Mouse (Mus musculus) lung, adult 2 months (tissue): ENCODE measurements around the gene Tcl1b3. TPM values are rescaled to one million over a fixed set of nuclear protein-coding genes. Genes with fewer than 3 reads are reported as not detected.
"Not testable (repeated sequence)": the region's sequence is repeated elsewhere in the genome, so short reads cannot be mapped to it uniquely, and the experiment has no call there.

Experiments used
- DNase-seq: peaks from one replicate; pipeline ENCODE4 v3.0.0; 2022
- H3K4me1 ChIP-seq: fragments of 200-500 bp; 2 replicates; pipeline ENCODE4 v1.6.1; 2011; ENCODE audit warnings: low read length; ENCODE audit not compliant: control insufficient read depth, insufficient read depth
- H3K4me3 ChIP-seq: fragments of 200-500 bp; replicated peaks from 2 replicates; pipeline ENCODE3; 2011; ENCODE audit warnings: low read depth, mild to moderate bottlenecking, control low read depth, low read length; ENCODE audit errors: extremely low read depth
- CTCF ChIP-seq: fragments of 200-500 bp; IDR thresholded peaks from 2 replicates; pipeline ENCODE4 v1.5.1; 2011; ENCODE audit warnings: mild to moderate bottlenecking, low read length, control low read depth; ENCODE audit not compliant: insufficient read depth
- POLR2A ChIP-seq: fragments of 200-500 bp; IDR thresholded peaks from 2 replicates; pipeline ENCODE4 v1.6.1; 2011; ENCODE audit warnings: low read depth, mild to moderate bottlenecking, control low read depth, low read length, borderline replicate concordance; ENCODE audit errors: extremely low read depth
- WGBS: fragments of 180-500 bp; shearing (Covaris S2); methylation state at CpG from one replicate; pipeline ENCODE4 v1.1.7; 2018; 5-methylcytosine and 5-hydroxymethylcytosine counted together
- polyA plus RNA-seq: library from polyadenylated mRNA; depleted of rRNA; stranded (reverse); fragments of >200 nt; gene quantifications from 2 replicates; pipeline ENCODE4 v1.2.3, GENCODE M21; 2012; rRNA removed

The Tcl1b3 gene
- not detected in 2 replicates for polyA plus RNA-seq

GRCm38 (mm10) chr12:105190743-105191142, at the start of gene Tcl1b3:
Tcl1b3 (plus strand) TSS chr12:105191043.
- not testable (repeated sequence) for DNase-seq, H3K4me3 ChIP-seq, H3K4me1 ChIP-seq
- WGBS = 90% methylated on average over 6 of the region's 6 CpGs

GRCm38 (mm10) chr12:105143096-105143495, 47.7 kb upstream of the Tcl1b3 start:
- H3K4me1 ChIP-seq = no peaks in the 10 kb centered on the region
- WGBS = 91% methylated on average over 3 of the region's 3 CpGs
- TF ChIP-seq CTCF (no peak), POLR2A (no peak)

GRCm38 (mm10) chr12:105144928-105145327, 45.9 kb upstream of the Tcl1b3 start:
- H3K4me1 ChIP-seq, H3K4me3 ChIP-seq, DNase-seq: not testable (repeated sequence)
- 13% methylated on average over 1 of the region's 1 CpGs for WGBS

More at GRCm38 (mm10) chr12:105143096-105143495, 47.7 kb upstream of the Tcl1b3 start:
- DNase-seq = no peak
- no peak overlapping the region for H3K4me3 ChIP-seq

- no peak for DNase-seq
- no peak within 1 kb of the TSS for H3K4me3 ChIP-seq
- no peaks in the 10 kb centered on the region for H3K4me1 ChIP-seq
- TF ChIP-seq POLR2A (no peak), CTCF (no peak)
- 57% methylated on average over 3 of the region's 3 CpGs for WGBS
These were observed 45.1 kb upstream of the Tcl1b3 start, which contains the start of gene Tcl1b2 for GRCm38 (mm10) chr12:105145714-105146113. Tcl1b2 (plus strand) TSS chr12:105146014.

- 42% methylated on average over 4 of the region's 4 CpGs for WGBS
- H3K4me3 ChIP-seq, H3K4me1 ChIP-seq, DNase-seq: not testable (repeated sequence)
These were observed 35.6 kb upstream of the Tcl1b3 start for GRCm38 (mm10) chr12:105155286-105155685.

- TF ChIP-seq CTCF (no peak), POLR2A (no peak)
- DNase-seq = no peak
- 44% methylated on average over 6 of the region's 6 CpGs for WGBS
- Histone ChIP-seq H3K4me3 (no peak overlapping the region), H3K4me1 (no peaks in the 10 kb centered on the region)
These were observed 32.0 kb upstream of the Tcl1b3 start for GRCm38 (mm10) chr12:105158842-105159241.

GRCm38 (mm10) chr12:105159390-105159789, 31.5 kb upstream of the Tcl1b3 start, which contains the start of gene Tcl1b1:
Tcl1b1 (plus strand) TSS chr12:105159690.
- Histone ChIP-seq H3K4me3 (no peak within 1 kb of the TSS), H3K4me1 (no peaks in the 10 kb centered on the region)
- no peak for DNase-seq
- 73% methylated on average over 4 of the region's 4 CpGs for WGBS
- no peak for TF ChIP-seq CTCF
- no peak for TF ChIP-seq POLR2A

- WGBS = 45% methylated on average over 3 of the region's 3 CpGs
- DNase-seq = no peak
- no peaks in the 10 kb centered on the region for H3K4me1 ChIP-seq
- no peak overlapping the region for H3K4me3 ChIP-seq
- TF ChIP-seq CTCF = no peak
- no peak for TF ChIP-seq POLR2A
These were observed 24.1 kb upstream of the Tcl1b3 start for GRCm38 (mm10) chr12:105166734-105167133.

GRCm38 (mm10) chr12:105173366-105173765, 17.5 kb upstream of the Tcl1b3 start:
- 60% methylated on average over 2 of the region's 2 CpGs for WGBS
- no peaks in the 10 kb centered on the region for H3K4me1 ChIP-seq
- H3K4me3 ChIP-seq = no peak overlapping the region
- TF ChIP-seq POLR2A = no peak
- no peak for TF ChIP-seq CTCF
- DNase-seq = no peak

GRCm38 (mm10) chr12:105174318-105174717, 16.5 kb upstream of the Tcl1b3 start:
- peak; percentile 46 for DNase-seq
- not testable (repeated sequence) for H3K4me1 ChIP-seq, H3K4me3 ChIP-seq
- WGBS = 17% methylated on average over 2 of the region's 2 CpGs

- not testable (repeated sequence) for DNase-seq, H3K4me3 ChIP-seq, H3K4me1 ChIP-seq
- 56% methylated on average over 3 of the region's 3 CpGs for WGBS
These were observed 14.8 kb upstream of the Tcl1b3 start, which contains the start of gene Tcl1b5 for GRCm38 (mm10) chr12:105176044-105176443. Tcl1b5 (plus strand) TSS chr12:105176344.

GRCm38 (mm10) chr12:105181040-105181644, 9.7 kb upstream of the Tcl1b3 start:
- DNase-seq, H3K4me1 ChIP-seq, H3K4me3 ChIP-seq: not testable (repeated sequence)
- 47% methylated on average over 4 of the region's 4 CpGs for WGBS
